Mouse (Mus musculus) thymus, postnatal 4 days (tissue): ENCODE data around the gene Ttc33.
A peak's percentile ranks its signal among the peaks of the same experiment; 100 is the strongest.

ENCODE experiments used
- DNase-seq: peaks from one replicate; pipeline ENCODE4 v3.0.0; 2021

Gene Ttc33

GRCm38 (mm10) chr15:5242241-5243035 is 57.1 kb downstream of the Ttc33 start:
- peak; percentile 65 for DNase-seq

- peak; percentile 32 for DNase-seq
Measured at GRCm38 (mm10) chr15:5243036-5243958, 58.0 kb downstream of the Ttc33 start.

- peak; percentile 99 for DNase-seq
Measured at GRCm38 (mm10) chr15:5243959-5244905, 58.9 kb downstream of the Ttc33 start, which contains the start of gene Ptger4. Ptger4 (minus strand) TSS chr15:5244187.

GRCm38 (mm10) chr15:5250182-5250581 is 64.9 kb downstream of the Ttc33 start:
- DNase-seq: no peak

GRCm38 (mm10) chr15:5260183-5260582 is 74.9 kb downstream of the Ttc33 start:
- no peak for DNase-seq

- no peak for DNase-seq
Measured at GRCm38 (mm10) chr15:5261004-5261403, 75.7 kb downstream of the Ttc33 start.

- no peak for DNase-seq
Measured at GRCm38 (mm10) chr15:5262095-5262667, 76.9 kb downstream of the Ttc33 start.

- no peak for DNase-seq
Measured at GRCm38 (mm10) chr15:5262874-5263504, 77.7 kb downstream of the Ttc33 start.

- DNase-seq: no peak
Measured at GRCm38 (mm10) chr15:5266095-5266494, 80.8 kb downstream of the Ttc33 start.
